Mouse (Mus musculus) ovary, adult 18-20 months (tissue): ENCODE measurements around the gene Gm45837.

Experiments used
- DNase-seq: peaks from one replicate; pipeline ENCODE4 v3.0.0; 2022; ENCODE audit warnings: low spot score, mixed read lengths

Gm45837 gene

GRCm38 (mm10) chr7:101410267-101410936 is at the start of gene Gm45837:
Gm45837 (plus strand) TSS chr7:101410886.
- no peak for DNase-seq

GRCm38 (mm10) chr7:101361021-101361420 is 49.7 kb upstream of the Gm45837 start:
- DNase-seq: no peak

GRCm38 (mm10) chr7:101361767-101362166 is 48.9 kb upstream of the Gm45837 start:
- no peak for DNase-seq

- no peak for DNase-seq
Observed at GRCm38 (mm10) chr7:101362791-101363191, 47.9 kb upstream of the Gm45837 start.

GRCm38 (mm10) chr7:101363914-101364313 is 46.8 kb upstream of the Gm45837 start:
- DNase-seq: no peak

GRCm38 (mm10) chr7:101367901-101368852 is 42.5 kb upstream of the Gm45837 start:
- DNase-seq: no peak

GRCm38 (mm10) chr7:101369666-101370065 is 41.0 kb upstream of the Gm45837 start:
- no peak for DNase-seq

GRCm38 (mm10) chr7:101373082-101373481 is 37.6 kb upstream of the Gm45837 start:
- no peak for DNase-seq

GRCm38 (mm10) chr7:101374155-101374554 is 36.5 kb upstream of the Gm45837 start:
- DNase-seq: no peak

GRCm38 (mm10) chr7:101376701-101377340 is 33.9 kb upstream of the Gm45837 start:
- DNase-seq: no peak

GRCm38 (mm10) chr7:101377741-101378262 is 32.9 kb upstream of the Gm45837 start:
- peak; percentile 60 for DNase-seq

GRCm38 (mm10) chr7:101378285-101378684 is 32.4 kb upstream of the Gm45837 start:
- DNase-seq: no peak

- no peak for DNase-seq
Observed at GRCm38 (mm10) chr7:101378796-101379465, 31.8 kb upstream of the Gm45837 start.

- no peak for DNase-seq
Observed at GRCm38 (mm10) chr7:101379732-101380131, 31.0 kb upstream of the Gm45837 start.

- no peak for DNase-seq
Observed at GRCm38 (mm10) chr7:101381512-101381911, 29.2 kb upstream of the Gm45837 start.

GRCm38 (mm10) chr7:101382378-101382777 is 28.3 kb upstream of the Gm45837 start:
- DNase-seq: no peak

GRCm38 (mm10) chr7:101383756-101384155 is 26.9 kb upstream of the Gm45837 start:
- DNase-seq: no peak

GRCm38 (mm10) chr7:101384931-101385330 is 25.8 kb upstream of the Gm45837 start:
- no peak for DNase-seq

- DNase-seq: no peak
Observed at GRCm38 (mm10) chr7:101385331-101385733, 25.4 kb upstream of the Gm45837 start.

- no peak for DNase-seq
Observed at GRCm38 (mm10) chr7:101385866-101386452, 24.7 kb upstream of the Gm45837 start.

- DNase-seq: no peak
Observed at GRCm38 (mm10) chr7:101389256-101389655, 21.4 kb upstream of the Gm45837 start.
